Mouse (Mus musculus): ENCODE data around the gene Vmn1r42.
"Not testable (repeated sequence)": the region's sequence is repeated elsewhere in the genome, so short reads cannot be mapped to it uniquely, and the experiment has no call there.

Gene Vmn1r42

DNA sequence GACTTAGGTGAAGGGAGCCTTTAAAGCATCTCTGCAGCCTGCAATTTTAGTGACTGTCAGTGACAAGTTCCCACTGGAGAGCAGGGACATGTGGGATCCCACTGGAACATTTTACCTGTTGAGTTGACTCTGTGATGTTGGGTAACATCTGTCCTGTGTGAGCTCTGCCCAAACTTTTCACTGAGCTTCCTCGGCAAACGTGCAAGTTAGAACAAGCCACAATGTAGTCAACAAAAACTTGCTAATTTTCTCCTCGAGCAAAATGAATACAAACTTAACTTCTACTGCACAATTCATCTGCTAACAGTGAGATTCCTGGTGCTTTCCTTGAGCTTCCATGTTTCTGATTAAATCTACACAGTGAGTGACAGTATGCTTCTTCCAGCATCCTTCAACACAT, at the start of gene Vmn1r42, which contains the start of gene Vmn1r43:
Gene Vmn1r42, minus strand, starts transcription at position 101 of the 400 bp plus-strand sequence.
Gene Vmn1r43, minus strand, starts transcription at position 101 of the 400 bp plus-strand sequence.
- DNase-seq: not testable (repeated sequence)

DNA sequence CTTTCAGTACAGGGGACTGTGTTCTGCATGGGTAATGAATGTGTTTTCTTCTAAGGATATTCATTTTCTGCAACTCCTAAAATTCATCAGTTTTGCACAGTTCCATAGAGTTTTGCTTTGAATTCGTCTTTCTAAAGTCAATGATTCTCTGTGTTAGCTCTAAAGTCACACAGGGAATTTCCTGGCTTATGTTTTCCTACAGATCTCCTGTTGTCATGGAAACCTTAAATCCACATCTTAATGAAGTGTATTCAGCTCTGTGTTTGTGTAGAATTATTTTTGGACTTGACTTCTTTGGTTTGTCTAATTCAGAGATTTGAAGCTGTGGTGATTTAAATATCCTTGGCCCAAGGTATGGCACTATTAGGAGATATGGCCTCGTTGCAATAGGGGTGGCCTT, 7.6 kb upstream of the Vmn1r42 start:
- no peak for DNase-seq

DNA sequence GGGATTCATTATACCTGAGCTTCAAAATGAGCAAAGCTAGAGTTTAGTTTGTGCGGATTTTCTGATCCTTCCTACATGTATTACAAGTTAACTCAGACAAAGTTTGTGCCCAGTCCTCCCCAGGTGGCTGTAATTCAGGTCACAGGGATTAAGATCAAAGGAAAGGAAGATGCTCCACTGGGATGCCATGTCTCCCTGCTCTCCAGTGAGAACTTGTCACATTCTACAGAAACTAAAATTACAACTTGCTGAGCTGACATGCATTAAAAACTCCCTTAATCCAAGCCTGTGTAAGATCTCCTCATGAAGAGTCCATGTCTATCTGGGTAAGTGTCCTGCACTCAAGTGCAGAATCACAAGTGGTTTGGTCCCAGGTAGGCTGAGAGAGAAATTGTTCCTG, 7.1 kb upstream of the Vmn1r42 start, which contains the start of gene Vmn1r44:
Gene Vmn1r44, plus strand, starts transcription at position 301 of the 400 bp plus-strand sequence.
- DNase-seq: no peak

DNA sequence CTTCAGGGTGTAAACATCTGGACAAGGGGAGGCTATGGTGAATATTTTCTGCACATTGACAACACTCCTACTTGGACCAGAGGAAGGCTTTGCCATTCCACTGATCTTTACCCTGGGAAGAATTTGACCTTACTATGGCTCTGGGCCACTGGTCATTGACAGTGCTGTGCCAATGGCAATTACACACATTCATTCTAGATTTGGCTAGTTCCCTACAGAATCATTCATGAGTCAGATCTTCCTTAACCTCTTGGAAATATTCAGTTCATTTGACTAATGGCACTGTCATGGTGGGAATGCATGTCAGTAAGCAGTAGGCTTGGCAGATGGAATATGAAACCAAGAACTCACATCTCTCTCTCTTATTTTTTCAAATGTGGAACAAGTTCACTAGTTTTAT, 4.7 kb upstream of the Vmn1r42 start:
- no peak for DNase-seq

DNA sequence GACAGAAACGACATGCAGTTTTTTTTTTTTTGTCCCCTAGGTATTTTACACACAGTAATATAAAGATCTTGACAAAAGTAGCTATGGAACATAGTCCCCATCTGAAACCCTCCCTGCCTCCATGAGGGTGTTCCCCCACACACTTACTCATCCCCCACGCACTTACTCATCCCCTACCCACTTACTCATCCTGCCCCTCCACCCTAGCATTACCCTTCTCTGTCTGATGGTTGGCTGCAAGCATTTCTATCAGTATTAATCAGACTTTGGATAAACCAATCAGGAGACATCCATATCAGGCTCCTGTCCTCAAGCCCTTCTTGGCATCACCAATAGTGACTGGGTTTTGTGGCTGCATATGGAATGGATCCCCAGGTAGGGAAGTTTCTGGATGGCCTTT, 750 bp upstream of the Vmn1r42 start:
- no peak for DNase-seq

DNA sequence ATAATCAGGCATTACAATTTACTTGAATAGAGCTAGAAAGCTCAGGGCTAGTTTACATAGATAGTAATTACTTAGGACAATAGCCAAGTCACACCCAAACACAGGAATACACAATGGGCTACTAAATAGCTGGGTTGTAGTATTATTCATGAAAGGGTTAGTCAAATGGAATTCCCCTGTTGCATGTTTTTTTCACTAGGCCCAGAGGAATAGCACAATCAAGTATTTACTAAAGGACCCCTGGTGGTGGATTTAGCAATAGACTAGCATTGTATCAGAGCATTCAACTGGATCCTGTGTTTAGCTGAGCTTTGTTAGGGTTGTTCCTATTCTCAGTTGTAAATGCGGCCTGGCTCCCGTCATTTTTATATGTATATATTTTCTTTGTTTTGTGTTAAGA, 8.2 kb downstream of the Vmn1r42 start:
- DNase-seq: no peak

DNA sequence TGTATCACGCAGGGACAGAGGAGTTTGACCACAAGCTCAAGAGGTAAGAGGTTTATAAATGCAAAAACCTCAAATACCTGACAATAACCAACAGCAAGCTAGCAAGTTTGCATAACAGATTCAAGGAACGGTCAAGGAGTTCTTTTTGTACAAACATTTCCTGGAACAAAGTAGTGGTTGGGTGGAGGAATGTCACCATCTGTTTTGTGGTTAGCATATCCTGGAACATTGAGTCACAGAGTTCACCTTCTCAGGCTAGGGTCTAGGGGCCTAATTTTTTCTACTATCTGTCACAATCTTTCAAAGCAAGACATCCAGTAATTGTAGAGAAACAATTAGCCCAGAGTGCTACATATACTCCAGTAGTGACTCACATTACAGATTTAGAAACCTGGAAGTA, 8.9 kb downstream of the Vmn1r42 start:
- no peak for DNase-seq

DNA sequence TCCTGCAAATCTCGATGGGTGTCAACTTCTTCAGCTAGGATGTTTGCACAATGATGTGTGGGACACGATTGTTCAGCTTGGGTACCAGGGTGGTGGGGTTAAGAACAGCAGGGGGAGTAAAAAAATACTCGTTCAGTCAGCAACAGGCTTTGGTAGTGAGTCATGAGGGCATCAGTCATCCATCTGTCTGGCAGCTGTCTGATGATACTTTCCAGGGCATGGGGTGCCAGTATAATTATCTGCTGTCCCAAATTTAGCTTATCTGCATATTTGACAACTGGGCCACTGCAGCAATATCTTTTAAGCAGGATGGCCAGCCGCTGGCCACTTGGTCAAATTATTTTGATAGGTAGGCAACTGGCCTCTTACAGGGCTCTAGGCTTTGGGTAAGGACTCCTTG, 12.4 kb downstream of the Vmn1r42 start:
- DNase-seq: no peak

DNA sequence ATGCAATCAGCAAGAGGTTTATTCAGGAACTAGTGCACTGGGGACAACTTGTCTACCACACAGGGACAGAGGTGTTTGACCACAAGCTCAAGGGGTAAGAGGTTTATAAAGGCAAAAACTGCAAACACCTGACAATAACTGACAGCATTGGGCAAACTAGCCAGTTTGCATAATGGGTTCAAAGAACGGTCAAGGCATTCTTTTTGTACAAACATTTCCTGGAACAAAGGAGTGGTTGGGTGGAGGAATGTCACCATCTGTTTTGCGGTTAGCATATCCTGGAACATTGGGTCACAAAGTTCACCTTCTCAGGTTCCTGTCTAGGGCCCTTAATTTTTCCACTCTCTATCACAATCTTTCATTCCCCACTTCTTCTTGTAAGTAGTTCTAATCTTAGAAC, 16.4 kb downstream of the Vmn1r42 start:
- DNase-seq: no peak

DNA sequence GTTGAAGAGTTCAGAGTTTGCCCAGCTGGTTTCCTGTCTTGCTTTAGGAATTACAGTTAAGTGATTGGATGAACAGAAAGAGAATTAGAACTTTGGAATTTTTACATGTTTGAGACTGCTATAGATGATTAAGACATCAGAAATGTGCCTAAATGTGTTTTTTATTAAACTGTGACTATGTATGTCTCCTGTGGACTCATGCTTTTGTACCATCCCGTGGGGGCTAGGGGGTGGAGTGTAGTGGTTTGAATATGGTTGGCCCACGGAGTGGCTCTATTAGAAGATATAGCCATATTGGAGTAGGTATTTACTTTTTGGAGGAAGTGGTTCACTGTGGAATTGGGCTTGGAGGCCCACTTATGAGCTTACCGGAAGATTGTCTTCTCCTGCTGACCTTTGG, 18.7 kb downstream of the Vmn1r42 start:
- no peak for DNase-seq

Measured in embryo, embryonic 11 days (tissue).